Mouse (Mus musculus) left cerebral cortex, adult 18-20 months (tissue): ENCODE data around the gene Otud1. TPM values are rescaled to one million over a fixed set of nuclear protein-coding genes. Genes with fewer than 3 reads are reported as not detected.

Source experiments
- DNase-seq, 2 experiments: peaks; one replicate each; pipeline ENCODE4 v3.0.0; 2021 to 2022; ENCODE audit warnings: low spot score in 2 of 2, mixed read lengths in 1 of 2
- total RNA-seq, 2 experiments: library from RNA; stranded (reverse); gene quantifications; 2 replicates each; pipeline ENCODE4 v1.2.3; 2021

Otud1 gene
- total RNA-seq, 2 experiments from 2014 or later = 29.9 to 36.4 TPM

DNA sequence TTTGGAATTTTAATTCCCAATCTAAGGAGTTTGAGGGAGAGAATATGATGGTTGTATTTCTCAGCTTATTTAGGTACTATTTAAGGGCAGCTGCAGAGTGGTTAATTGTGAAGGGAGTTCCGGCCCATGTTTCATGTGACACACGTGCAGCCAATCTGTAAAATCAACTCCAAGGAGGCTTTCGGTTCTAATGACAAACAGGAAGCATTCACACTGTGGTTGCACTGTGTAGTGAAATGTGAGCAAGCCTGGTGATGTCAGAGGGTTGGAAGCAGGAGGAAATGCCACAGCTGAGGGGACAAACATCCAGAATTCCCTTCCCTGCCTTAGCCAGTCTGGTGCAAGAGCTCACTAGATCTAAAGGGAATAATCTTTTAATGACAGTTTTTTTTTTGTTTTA is 8.3 kb downstream of the Otud1 start:
- DNase-seq = no peak

DNA sequence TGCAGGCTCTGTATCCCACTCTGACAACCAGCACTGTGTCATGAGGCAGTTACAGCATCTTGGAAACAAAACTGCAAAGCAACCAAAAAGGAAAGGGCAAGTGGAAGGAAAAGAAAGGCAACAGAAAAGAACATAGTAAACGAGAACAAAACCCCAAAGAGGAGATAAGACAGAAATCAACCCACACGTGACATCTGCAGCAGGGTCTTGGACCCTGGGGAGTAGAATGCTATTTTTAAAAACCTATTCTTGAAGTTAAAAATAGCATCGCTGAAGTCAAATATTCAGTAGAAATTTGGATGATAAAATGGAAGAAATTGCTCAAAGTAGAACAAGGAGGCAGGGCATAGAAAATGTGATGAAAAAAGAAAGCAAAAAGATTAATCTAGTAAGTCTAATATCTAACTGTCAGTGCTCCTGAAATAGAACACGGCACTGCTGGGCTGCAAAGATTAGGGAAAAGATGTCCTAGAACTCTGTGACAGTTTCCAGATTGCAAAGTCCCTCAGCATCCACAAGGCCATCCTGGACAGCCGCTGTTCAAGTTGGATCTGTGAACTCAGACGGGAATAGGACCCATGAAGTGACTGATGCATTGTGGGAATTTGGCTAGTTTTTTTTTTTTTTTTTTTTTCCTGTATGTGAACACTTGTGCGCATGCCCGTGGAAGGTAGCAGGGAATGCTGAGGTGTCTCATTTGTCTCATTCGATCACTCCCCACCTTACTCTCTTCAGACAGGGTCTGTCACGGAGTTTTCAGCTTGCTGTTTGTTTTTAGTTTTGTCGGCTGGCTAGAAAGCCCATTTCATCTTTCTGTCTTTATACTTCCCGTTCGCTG is 13.5 kb downstream of the Otud1 start:
- no peak for DNase-seq

DNA sequence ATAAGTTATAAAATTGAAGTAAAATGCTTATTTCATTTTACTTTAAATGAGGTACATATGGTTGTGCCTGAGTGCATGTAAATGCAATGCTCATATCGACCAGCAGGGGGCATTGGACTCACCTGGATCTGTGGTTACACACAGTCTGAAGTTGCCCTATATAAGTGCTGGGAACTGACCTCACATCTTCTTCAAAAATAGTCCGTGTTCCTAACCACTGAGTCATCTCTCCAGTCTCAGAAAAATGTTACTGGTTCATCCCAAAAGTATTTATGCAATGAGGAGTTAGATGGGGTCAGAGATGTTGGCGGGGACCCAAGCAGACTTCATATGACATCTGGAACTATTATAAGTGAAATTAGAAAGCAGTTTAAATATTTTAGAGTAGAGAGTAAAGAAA is 25.4 kb downstream of the Otud1 start:
- no peak for DNase-seq

DNA sequence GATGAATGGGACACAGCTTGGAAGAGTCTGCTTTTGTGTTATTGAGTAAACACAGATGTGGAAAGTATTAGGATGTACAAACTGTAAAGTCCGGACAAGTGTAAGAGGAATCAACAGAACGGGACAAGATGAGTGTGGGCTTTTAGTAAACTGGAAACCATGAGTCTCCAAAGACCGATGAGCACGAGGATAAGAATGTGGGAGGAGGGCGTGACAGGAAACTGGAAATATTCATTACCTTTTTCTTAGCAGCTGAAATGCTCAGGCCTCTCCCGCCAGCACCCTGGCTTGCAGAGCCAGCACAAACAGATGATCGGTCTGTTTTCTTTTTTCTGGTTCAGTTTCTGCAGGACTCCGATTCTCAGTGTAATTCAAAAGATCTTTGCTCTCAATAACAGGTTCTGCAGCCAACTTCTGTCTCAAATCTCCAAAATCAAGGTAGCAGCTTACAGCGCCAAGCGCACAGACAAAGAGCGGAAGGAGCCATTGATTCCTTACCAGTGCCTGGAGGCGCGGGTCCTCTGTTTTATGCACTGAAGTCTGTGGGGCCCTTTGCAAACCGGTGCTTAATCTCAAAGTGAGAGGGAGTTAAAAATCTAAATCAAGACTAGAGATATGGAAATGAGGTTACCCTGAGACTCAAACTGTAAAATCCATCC is 28.1 kb downstream of the Otud1 start:
- DNase-seq = no peak

DNA sequence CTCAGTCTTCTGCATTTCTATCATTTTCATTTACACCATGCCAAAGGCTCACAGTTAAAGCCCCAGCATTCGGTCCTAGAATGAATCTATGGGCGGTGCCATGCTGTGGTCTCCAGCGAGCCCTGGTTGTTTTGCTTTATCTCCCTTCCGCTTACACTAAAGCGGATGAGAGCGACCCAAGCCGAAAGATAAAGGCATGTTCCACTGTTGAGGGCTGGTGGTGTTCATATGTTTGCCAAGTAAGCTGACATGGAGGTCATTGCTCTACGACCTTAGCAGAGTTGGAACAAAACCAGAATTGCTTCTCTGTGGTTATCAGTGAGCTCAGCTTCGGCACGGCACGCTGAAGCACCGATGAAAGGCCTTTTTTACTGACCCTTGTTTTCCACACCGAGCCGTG is 32.5 kb downstream of the Otud1 start:
- no peak for DNase-seq

DNA sequence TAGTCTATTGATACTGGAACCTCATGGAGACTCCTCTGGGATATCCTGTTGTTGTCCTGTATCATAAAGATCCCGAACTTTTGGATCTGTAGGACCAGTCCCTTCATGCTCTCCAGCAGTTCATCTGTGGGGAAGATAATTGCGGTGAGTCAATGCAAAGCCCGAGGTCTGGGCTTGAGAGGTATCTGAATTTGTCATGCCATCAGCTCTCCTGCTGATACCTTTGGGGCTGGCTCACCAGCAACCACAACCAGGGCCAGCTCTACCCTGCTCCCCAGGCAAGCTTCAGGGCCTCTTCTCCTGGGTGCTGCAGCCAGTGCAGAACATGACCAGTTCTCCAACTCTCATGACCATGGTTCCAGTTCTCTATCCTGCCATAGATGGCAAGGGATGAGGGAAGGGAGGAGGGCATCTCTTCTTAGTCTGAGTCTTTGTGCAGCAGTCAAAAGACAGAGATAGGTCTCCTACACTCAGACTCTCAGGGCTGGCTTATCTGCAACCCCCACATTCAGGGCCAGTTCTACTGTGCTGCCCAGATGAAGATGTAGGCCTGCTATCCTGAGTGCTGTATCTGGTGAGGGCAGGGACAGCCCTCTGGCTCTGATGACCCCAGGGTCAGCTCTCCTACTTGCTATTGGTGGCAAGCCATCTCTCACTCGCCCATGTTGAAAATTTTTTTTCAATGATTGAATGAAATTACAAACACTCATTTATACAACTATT is 42.2 kb downstream of the Otud1 start:
- no peak for DNase-seq

DNA sequence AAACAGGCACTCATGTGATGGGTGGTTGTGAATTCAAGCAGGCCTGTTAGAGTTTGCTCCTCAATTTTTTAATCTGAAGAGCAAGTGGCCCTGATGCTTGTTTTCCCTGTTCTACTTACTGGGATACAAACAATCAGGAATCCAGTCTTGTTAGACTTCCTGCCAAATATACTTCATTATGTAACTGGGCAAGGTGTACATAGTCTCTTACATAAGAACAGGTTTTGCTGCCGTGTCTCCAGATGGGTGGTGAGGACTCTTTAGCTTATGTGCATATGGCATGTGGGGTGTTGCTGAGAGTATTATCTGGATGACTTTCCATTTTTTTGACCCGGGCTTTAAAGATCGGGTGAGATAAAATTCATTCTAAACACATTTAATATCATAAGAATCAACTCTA is 43.8 kb downstream of the Otud1 start:
- no peak for DNase-seq

DNA sequence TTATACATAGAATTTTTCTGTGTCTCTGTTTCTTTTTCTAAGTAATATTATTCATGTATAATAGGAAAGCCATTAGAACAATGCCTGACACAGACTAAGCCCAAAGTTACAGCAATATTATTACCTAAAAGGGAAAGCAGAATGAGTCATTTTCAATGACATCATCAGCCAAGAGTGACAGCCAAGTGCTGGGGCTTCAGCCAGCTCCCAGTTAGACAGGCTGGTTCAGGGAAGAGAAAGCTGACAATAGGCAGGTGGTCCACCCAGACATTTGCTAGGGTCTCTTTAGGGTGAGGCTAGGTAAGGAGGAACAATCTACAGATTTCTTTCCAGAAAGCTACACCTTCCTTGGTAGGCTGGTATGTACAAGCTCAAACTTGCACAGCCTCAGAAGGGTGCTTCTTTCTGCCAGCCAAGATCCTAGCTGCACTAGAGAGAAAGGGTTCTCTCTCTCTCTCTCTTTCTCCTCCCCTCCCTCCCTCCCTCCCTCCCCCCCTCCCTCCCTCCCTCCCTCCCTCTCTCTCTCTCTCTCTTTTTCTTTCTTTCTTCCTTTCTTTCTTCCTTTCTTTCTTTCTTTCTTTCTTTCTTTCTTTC is 45.6 kb downstream of the Otud1 start:
- no peak for DNase-seq

DNA sequence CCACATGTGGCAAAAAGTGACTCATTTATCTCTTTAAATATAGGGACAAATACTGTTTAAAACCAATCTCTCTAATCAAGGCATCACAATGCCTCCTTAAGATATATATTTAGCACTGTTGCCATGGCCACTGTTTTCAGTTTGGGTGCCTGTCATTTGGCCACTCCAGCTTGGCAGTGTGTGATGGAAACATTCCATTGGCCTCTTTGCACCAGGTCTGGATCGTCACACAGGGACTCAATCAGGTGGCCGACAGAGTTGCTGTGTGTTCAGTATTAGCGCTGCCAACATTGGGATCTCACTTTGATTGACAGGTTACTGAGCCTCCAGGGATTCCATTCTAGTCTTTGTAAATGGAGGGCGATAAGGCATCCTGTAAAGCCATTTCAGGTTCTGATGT is 46.1 kb downstream of the Otud1 start:
- DNase-seq = no peak

DNA sequence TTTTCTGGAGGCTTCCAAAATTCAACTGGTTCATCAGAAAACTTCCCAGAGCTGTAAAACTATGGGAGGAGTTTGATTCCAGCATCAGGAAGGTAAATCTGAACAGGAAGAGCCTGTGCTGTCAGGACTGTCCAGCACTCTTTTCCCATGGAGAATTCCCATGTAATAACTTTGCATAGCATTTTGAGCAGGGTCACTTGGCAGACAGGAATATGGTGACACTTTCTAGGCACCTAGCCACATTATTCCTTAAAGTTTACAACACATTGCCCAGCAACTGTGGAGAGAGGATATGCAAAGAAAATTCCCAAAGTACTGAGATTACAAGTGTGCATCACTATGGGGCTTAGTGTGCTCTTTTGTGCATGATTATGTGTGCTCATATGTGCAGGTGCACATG is 46.7 kb downstream of the Otud1 start:
- DNase-seq = no peak

DNA sequence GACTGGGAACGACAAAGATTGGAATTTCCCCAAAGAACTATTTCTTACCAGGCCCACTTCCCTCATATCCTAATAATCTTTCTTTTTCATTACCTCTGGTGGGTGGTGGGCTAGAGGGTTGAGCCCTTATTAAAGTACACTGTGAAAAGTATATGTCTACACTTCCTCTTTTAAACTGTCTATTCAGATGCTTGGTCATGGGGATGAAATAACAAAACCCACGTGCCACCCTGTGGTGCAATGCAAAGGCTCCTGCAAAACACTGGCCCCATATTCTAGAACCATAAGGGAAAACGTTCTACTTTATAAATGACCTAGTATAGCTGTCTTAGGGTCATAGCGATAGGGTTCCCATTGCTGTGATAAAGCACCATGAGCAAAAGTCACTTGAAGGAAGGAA is 49.3 kb downstream of the Otud1 start:
- DNase-seq = no peak

Other genes with a start within 250 kb of the Otud1 start
- not detected for gene Ptf1a, start 212.1 kb upstream of the Otud1 start, total RNA-seq
- not detected for gene 4921504E06Rik, start 103.8 kb upstream of the Otud1 start, total RNA-seq